Mouse (Mus musculus): Measurements from ENCODE around the gene Fkbp5.
"Not testable (repeated sequence)": the region's sequence is repeated elsewhere in the genome, so short reads cannot be mapped to it uniquely, and the experiment has no call there.

DNA sequence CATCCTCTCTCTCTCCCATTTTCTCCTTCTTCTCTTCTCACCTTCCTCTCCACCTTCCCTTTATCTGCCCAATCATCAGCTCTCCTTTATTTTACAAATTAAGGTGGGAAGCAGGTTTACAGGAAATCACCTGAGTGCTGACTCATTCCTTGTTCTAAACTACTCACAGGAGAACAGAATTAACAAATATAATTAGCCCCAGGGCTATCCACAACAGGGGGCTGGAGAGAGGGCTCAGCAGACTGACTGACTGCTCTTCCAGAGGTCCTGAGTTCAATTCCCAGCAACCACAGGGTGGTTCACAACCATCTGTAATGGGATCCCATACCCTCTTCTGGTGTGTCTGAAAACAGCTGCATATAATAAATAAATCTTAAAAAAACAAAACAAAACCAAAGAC, 98.8 kb downstream of the Fkbp5 start:
- not testable (repeated sequence) for TF ChIP-seq CTCF (IDR thresholded peaks at IDR 0.05; ENCODE audit: extremely low read depth, insufficient read depth, insufficient read length, insufficient replicate concordance); POLR2A (IDR thresholded peaks at IDR 0.05; ENCODE audit: low read depth, low read length)

All from spleen, adult 2 months (tissue).